Mouse (Mus musculus) natural killer cell, adult 2 months (primary cell): ENCODE results near the gene Flad1.
A peak's percentile ranks its signal among the peaks of the same experiment; 100 is the strongest.

ENCODE experiments used
- DNase-seq, 2 experiments: peaks; one replicate each; pipeline ENCODE4 v3.0.0; 2022; ENCODE audit warnings: low spot score in 2 of 2

Flad1 gene

GRCm38 (mm10) chr3:89395806-89396653, 15.6 kb downstream of the Flad1 start:
- peak; percentile 45 to 56 for DNase-seq

GRCm38 (mm10) chr3:89395419-89395805, 16.3 kb downstream of the Flad1 start:
- DNase-seq: no peak

- peak; percentile 36 to 46 for DNase-seq
These were observed 16.8 kb downstream of the Flad1 start for GRCm38 (mm10) chr3:89394894-89395256.

- DNase-seq: peak; percentile 37 to 53
These were observed 17.4 kb downstream of the Flad1 start, which contains the start of gene Zbtb7b for GRCm38 (mm10) chr3:89394006-89394893. TSS of gene Zbtb7b (minus strand) at chr3:89394776.

- peak; percentile 94 to 96 for DNase-seq
These were observed 18.1 kb downstream of the Flad1 start for GRCm38 (mm10) chr3:89393605-89394004.

- no peak for DNase-seq
These were observed 18.8 kb downstream of the Flad1 start for GRCm38 (mm10) chr3:89392871-89393311.

- DNase-seq: peak; percentile 41 to 62
These were observed 19.8 kb downstream of the Flad1 start for GRCm38 (mm10) chr3:89391663-89392511.

GRCm38 (mm10) chr3:89390699-89391662, 20.7 kb downstream of the Flad1 start:
- DNase-seq: no peak

- DNase-seq: no peak
These were observed 21.6 kb downstream of the Flad1 start for GRCm38 (mm10) chr3:89390111-89390515.

- DNase-seq: peak in 1 of 2 experiments; percentile 36
These were observed 22.5 kb downstream of the Flad1 start for GRCm38 (mm10) chr3:89388901-89389740.

- DNase-seq: no peak
These were observed 23.4 kb downstream of the Flad1 start for GRCm38 (mm10) chr3:89388134-89388881.

- DNase-seq: no peak
These were observed 24.0 kb downstream of the Flad1 start for GRCm38 (mm10) chr3:89387632-89388031.

- DNase-seq: no peak
These were observed 24.9 kb downstream of the Flad1 start for GRCm38 (mm10) chr3:89386438-89387420.

- no peak for DNase-seq
These were observed 26.2 kb downstream of the Flad1 start for GRCm38 (mm10) chr3:89385451-89385850.

- DNase-seq: no peak
These were observed 27.2 kb downstream of the Flad1 start for GRCm38 (mm10) chr3:89384331-89385076.

GRCm38 (mm10) chr3:89383651-89384255, 27.9 kb downstream of the Flad1 start:
- no peak for DNase-seq
